ENCODE assay signal across 20 mouse cellular contexts in genomic region chrX:71430900-71431299, GRCm38 (mm10).
"Had no signal": no experiment of that assay in that cellular context is flagged by ENCODE, and none has a peak within 500 bp of the region (broad histone marks: within the 10 kb centered on the region; RNA-seq: fewer than 3 reads in every experiment).

No protein-coding gene starts in this region.

- H3K4me3 ChIP-seq: kidney, embryonic 15.5 days; left cerebral cortex, adult 2 months; liver, embryonic 12.5 days; midbrain, embryonic 12.5 days; midbrain, embryonic 15.5 days; neural tube, embryonic 12.5 days; neural tube, embryonic 15.5 days; stomach, embryonic 15.5 days had no signal

- ATAC-seq: liver, embryonic 12.5 days; liver, postnatal 0 days; lung, postnatal 0 days; midbrain, embryonic 15.5 days had no signal

- H3K9me3 ChIP-seq: kidney, embryonic 15.5 days; liver, embryonic 12.5 days; midbrain, embryonic 12.5 days; midbrain, embryonic 15.5 days; neural tube, embryonic 12.5 days; neural tube, embryonic 15.5 days; stomach, embryonic 15.5 days had no signal

- H3K36me3 ChIP-seq: kidney, embryonic 15.5 days; midbrain, embryonic 12.5 days; midbrain, embryonic 15.5 days; neural tube, embryonic 12.5 days; neural tube, embryonic 15.5 days; stomach, embryonic 15.5 days had no signal

- H3K4me1 ChIP-seq: kidney, embryonic 15.5 days; midbrain, embryonic 12.5 days; midbrain, embryonic 15.5 days; neural tube, embryonic 12.5 days; neural tube, embryonic 15.5 days; stomach, embryonic 15.5 days had no signal

- DNase-seq: kidney, adult 11 months; kidney, adult 8-10 months; kidney, postnatal 10 days; kidney, postnatal 36 days; layer of hippocampus, postnatal 36 days; liver, postnatal 0 days; lung, embryonic 14.5 days; lung, postnatal 4 days; right cerebral cortex, postnatal 25 days; spleen, adult 18-20 months; thymus, postnatal 25 days had no signal

- H3K27me3 ChIP-seq: kidney, embryonic 15.5 days; liver, embryonic 12.5 days; midbrain, embryonic 15.5 days; neural tube, embryonic 12.5 days; neural tube, embryonic 15.5 days; stomach, embryonic 15.5 days had no signal
